Mouse (Mus musculus): Measurements from ENCODE around the gene Glud1.

DNA sequence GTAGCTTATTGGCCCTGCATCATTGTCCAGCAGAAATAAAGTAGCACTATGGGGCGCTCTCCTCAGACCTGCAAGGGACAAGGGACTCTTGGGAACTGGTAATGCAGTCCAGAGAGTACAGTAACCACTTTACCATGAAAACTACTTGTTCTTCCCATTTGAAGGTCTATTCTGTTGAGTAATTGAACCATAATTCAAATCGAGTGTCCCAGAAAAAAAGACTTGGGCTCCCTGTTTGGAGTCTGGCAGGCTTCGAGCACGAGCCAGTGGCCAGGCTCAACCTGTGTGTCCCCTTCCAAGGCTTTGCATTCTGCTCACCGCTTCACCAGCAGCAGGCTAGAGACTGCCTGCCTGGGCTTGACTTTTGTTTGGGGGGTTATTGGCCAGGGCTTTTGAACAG, 33.8 kb downstream of the Glud1 start:
- no peak for TF ChIP-seq POLR2A (IDR thresholded peaks at IDR 0.05; ENCODE audit: low read depth, low read length)
- no peak for TF ChIP-seq KAT2A (IDR thresholded peaks at IDR 0.05; ENCODE audit: insufficient replicate concordance, low read length)
